Comparison of ENCODE assay signal across 11 mouse cellular contexts in the genomic region with DNA sequence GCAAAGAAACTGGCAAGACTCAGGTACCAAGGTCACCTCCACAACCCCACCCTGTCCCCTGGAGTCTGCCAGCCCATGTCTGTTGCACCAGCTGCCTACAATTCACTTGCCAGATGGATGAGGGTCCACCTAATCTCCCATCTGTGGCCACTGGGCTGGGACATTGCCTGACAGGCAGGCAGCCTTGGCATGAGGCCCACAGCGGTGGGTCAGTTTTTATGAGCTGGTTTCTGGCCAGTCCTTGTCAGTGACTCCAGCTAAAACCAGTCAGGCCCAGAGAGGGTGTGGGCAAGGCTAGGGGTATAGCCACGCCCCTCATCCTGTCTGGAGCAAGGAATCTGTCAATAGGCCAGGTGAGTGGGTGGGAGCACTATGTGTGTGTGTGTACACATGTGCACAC. TPM values are rescaled to one million over a fixed set of nuclear protein-coding genes. Genes with fewer than 3 reads are reported as not detected.
A peak's percentile ranks its signal among the peaks of the same experiment; 100 is the strongest.
DNase-seq lines count a peak whose midpoint lies in the region; ATAC-seq lines count a peak whose summit lies in the region.
"Had no signal": no experiment of that assay in that cellular context is flagged by ENCODE, and none has a peak within 500 bp of the region (broad histone marks: within the 10 kb centered on the region; RNA-seq: fewer than 3 reads in every experiment).

No protein-coding gene starts in this region.

- 88% methylated on average over 2 of the region's 2 CpGs for WGBS in midbrain, embryonic 14.5 days
- WGBS in midbrain, embryonic 16.5 days = 91% methylated on average over 2 of the region's 2 CpGs
- 82% methylated on average over 2 of the region's 2 CpGs for WGBS in hindbrain, embryonic 16.5 days

- ATAC-seq in midbrain, embryonic 14.5 days (ENCODE audit: low FRiP score, low TSS enrichment) = 0 out of 2 replicates have a peak, but pooled peaks have one; percentile 46
- ATAC-seq in midbrain, embryonic 16.5 days = no peak
- peak; percentile 59; the same call in 1 of the 2 replicates for ATAC-seq in hindbrain, embryonic 16.5 days

- no peak overlapping the region for H3K4me3 ChIP-seq in midbrain, embryonic 14.5 days (replicated peaks; ENCODE audit: low read depth, low read length)
- no peak overlapping the region for H3K4me3 ChIP-seq in midbrain, embryonic 16.5 days (ENCODE audit: low read depth, low read length)
- H3K4me3 ChIP-seq in hindbrain, embryonic 16.5 days (ENCODE audit: low read length) = no peak overlapping the region
- H3K4me3 ChIP-seq: layer of hippocampus, adult 2 months had no signal

- no peaks in the 10 kb centered on the region for H3K27me3 ChIP-seq in midbrain, embryonic 14.5 days (ENCODE audit: control insufficient read depth, insufficient read depth, low read length)
- no peaks in the 10 kb centered on the region for H3K27me3 ChIP-seq in midbrain, embryonic 16.5 days (ENCODE audit: control insufficient read depth, insufficient read depth, low read depth, low read length)
- H3K27me3 ChIP-seq in hindbrain, embryonic 16.5 days (replicated peaks; ENCODE audit: control insufficient read depth, insufficient read depth, low read length) = no peaks in the 10 kb centered on the region

- H3K36me3 ChIP-seq in midbrain, embryonic 14.5 days (ENCODE audit: control insufficient read depth, insufficient read depth, low read length) = peaks cover 68% of the 10 kb centered on the region
- peaks cover 21% of the 10 kb centered on the region for H3K36me3 ChIP-seq in midbrain, embryonic 16.5 days (ENCODE audit: control insufficient read depth, insufficient read depth, low read length)
- H3K36me3 ChIP-seq in hindbrain, embryonic 16.5 days (ENCODE audit: control insufficient read depth, insufficient read depth, low read length) = peaks cover 20% of the 10 kb centered on the region

- no peak overlapping the region for H3K9ac ChIP-seq in midbrain, embryonic 14.5 days (replicated peaks; ENCODE audit: low read length)
- no peak overlapping the region for H3K9ac ChIP-seq in midbrain, embryonic 16.5 days (ENCODE audit: low read depth, low read length)
- no peak overlapping the region for H3K9ac ChIP-seq in hindbrain, embryonic 16.5 days (ENCODE audit: low read depth, low read length)

- peak; percentile 60 for DNase-seq in adrenal gland, postnatal 10 days
- DNase-seq in adrenal gland, adult 8-10 months = no peak
- no peak for DNase-seq in midbrain, embryonic 14.5 days
- peak; percentile 80 to 89 for DNase-seq in kidney, postnatal 25 days
- no peak for DNase-seq in thymus, postnatal 36 days
- no peak for DNase-seq in frontal cortex, adult 2 months (ENCODE audit: extremely low spot score in 1 of 2, low spot score in 1 of 2)
- DNase-seq: lung, adult 2 months; thymus, adult 18-20 months had no signal

- H3K27ac ChIP-seq in midbrain, embryonic 14.5 days (replicated peaks; ENCODE audit: low read depth, low read length) = no peak overlapping the region
- no peak overlapping the region for H3K27ac ChIP-seq in midbrain, embryonic 16.5 days (ENCODE audit: low read length)
- no peak overlapping the region for H3K27ac ChIP-seq in hindbrain, embryonic 16.5 days (ENCODE audit: low read depth, low read length)
- H3K27ac ChIP-seq: layer of hippocampus, adult 2 months had no signal

- H3K9me3 ChIP-seq in midbrain, embryonic 14.5 days (ENCODE audit: control insufficient read depth, low read length) = no peaks in the 10 kb centered on the region
- H3K9me3 ChIP-seq in midbrain, embryonic 16.5 days (replicated peaks; ENCODE audit: control insufficient read depth, low read length, poor library complexity, severe bottlenecking) = no peaks in the 10 kb centered on the region
- no peaks in the 10 kb centered on the region for H3K9me3 ChIP-seq in hindbrain, embryonic 16.5 days (ENCODE audit: control insufficient read depth, low read length)

- H3K4me2 ChIP-seq in midbrain, embryonic 14.5 days (ENCODE audit: low read length) = no peak overlapping the region
- H3K4me2 ChIP-seq in midbrain, embryonic 16.5 days (ENCODE audit: low read length) = no peak overlapping the region
- H3K4me2 ChIP-seq in hindbrain, embryonic 16.5 days (ENCODE audit: low read length) = no peak overlapping the region

- no peaks in the 10 kb centered on the region for H3K4me1 ChIP-seq in midbrain, embryonic 14.5 days (ENCODE audit: control insufficient read depth, insufficient read depth, low read length)
- no peaks in the 10 kb centered on the region for H3K4me1 ChIP-seq in midbrain, embryonic 16.5 days (ENCODE audit: control insufficient read depth, insufficient read depth, low read length)
- no peaks in the 10 kb centered on the region for H3K4me1 ChIP-seq in hindbrain, embryonic 16.5 days (ENCODE audit: control insufficient read depth, insufficient read depth, low read depth, low read length)

RNA-seq across cellular contexts. Expression of gene Hsd11b2, which starts 8.6 kb away (rescaled TPM):
- 1 to 10 TPM; 1.9 to 2.5 TPM for total RNA-seq in adrenal gland, postnatal 10 days (2021)
- total RNA-seq in adrenal gland, adult 8-10 months (2022) = under 1 TPM; 0.56 to 0.98 (median 0.82) TPM
- polyA plus RNA-seq in midbrain, embryonic 14.5 days (2014; fragmentation: Nextera tagmentation; extraction: Ambion mirVana) = 5.9 and 9.7 TPM in 2 replicates
- polyA plus RNA-seq in midbrain, embryonic 16.5 days (2015; fragmentation: Nextera tagmentation; extraction: Ambion mirVana) = 2.7 and 3.6 TPM in 2 replicates
- 6.9 and 8.8 TPM in 2 replicates for polyA plus RNA-seq in hindbrain, embryonic 16.5 days (2015; fragmentation: Nextera tagmentation; extraction: Ambion mirVana)
- 0.21 and 0.22 TPM in 2 replicates for polyA plus RNA-seq in frontal cortex, adult 2 months (2012; rRNA removed)
- total RNA-seq: layer of hippocampus, adult 2 months had no signal

RNA-seq across cellular contexts. Expression of gene Zdhhc1, which starts 30.4 kb away (rescaled TPM):
- total RNA-seq in adrenal gland, postnatal 10 days (2021) = 10 to 100 TPM; 15.1 to 18.4 TPM
- total RNA-seq in adrenal gland, adult 8-10 months (2022) = 10 to 100 TPM; 20.6 to 40.1 (median 31.3) TPM
- 25.2 and 26.4 TPM in 2 replicates for polyA plus RNA-seq in midbrain, embryonic 14.5 days (2014; fragmentation: Nextera tagmentation; extraction: Ambion mirVana)
- 33.6 and 38.4 TPM in 2 replicates for polyA plus RNA-seq in midbrain, embryonic 16.5 days (2015; fragmentation: Nextera tagmentation; extraction: Ambion mirVana)
- polyA plus RNA-seq in hindbrain, embryonic 16.5 days (2015; fragmentation: Nextera tagmentation; extraction: Ambion mirVana) = 39.0 and 40.2 TPM in 2 replicates
- polyA plus RNA-seq in frontal cortex, adult 2 months (2012; rRNA removed) = 75.3 and 75.7 TPM in 2 replicates

RNA-seq across cellular contexts. Expression of gene Atp6v0d1, which starts 38.7 kb away (rescaled TPM):
- 10 to 100 TPM; 92.8 to 94.0 TPM for total RNA-seq in adrenal gland, postnatal 10 days (2021)
- 100 to 1,000 TPM; 113 to 135 (median 122) TPM for total RNA-seq in adrenal gland, adult 8-10 months (2022)
- polyA plus RNA-seq in midbrain, embryonic 14.5 days (2014; fragmentation: Nextera tagmentation; extraction: Ambion mirVana) = 227 and 250 TPM in 2 replicates
- polyA plus RNA-seq in midbrain, embryonic 16.5 days (2015; fragmentation: Nextera tagmentation; extraction: Ambion mirVana) = 226 and 244 TPM in 2 replicates
- polyA plus RNA-seq in hindbrain, embryonic 16.5 days (2015; fragmentation: Nextera tagmentation; extraction: Ambion mirVana) = 250 and 273 TPM in 2 replicates
- polyA plus RNA-seq in frontal cortex, adult 2 months (2012; rRNA removed) = 334 and 339 TPM in 2 replicates

RNA-seq across cellular contexts. Expression of gene Tppp3, which starts 55.8 kb away (rescaled TPM):
- total RNA-seq in adrenal gland, postnatal 10 days (2021) = 100 to 1,000 TPM in 1 of 2 experiments, 10 to 100 TPM in 1; 67.9 to 106 TPM
- 10 to 100 TPM; 28.3 to 40.2 (median 33.0) TPM for total RNA-seq in adrenal gland, adult 8-10 months (2022)
- 91.3 and 108 TPM in 2 replicates for polyA plus RNA-seq in midbrain, embryonic 14.5 days (2014; fragmentation: Nextera tagmentation; extraction: Ambion mirVana)
- 153 and 159 TPM in 2 replicates for polyA plus RNA-seq in midbrain, embryonic 16.5 days (2015; fragmentation: Nextera tagmentation; extraction: Ambion mirVana)
- polyA plus RNA-seq in hindbrain, embryonic 16.5 days (2015; fragmentation: Nextera tagmentation; extraction: Ambion mirVana) = 246 and 256 TPM in 2 replicates
- 66.7 and 76.4 TPM in 2 replicates for polyA plus RNA-seq in frontal cortex, adult 2 months (2012; rRNA removed)

Comparison
In these comparisons a context has a peak if more than half of its experiments do, and no peak if none do; other contexts are left out.
1. DNase-seq: peak in adrenal gland, postnatal 10 days (single experiment) and kidney, postnatal 25 days (2 of 2); none in adrenal gland, adult 8-10 months (single experiment), midbrain, embryonic 14.5 days (single experiment), thymus, postnatal 36 days (0 of 2) and frontal cortex, adult 2 months (0 of 2).